Mouse (Mus musculus) stomach, postnatal 0 days (tissue): ENCODE results near the gene Asna1.

ENCODE experiments used
- CTCF ChIP-seq: IDR thresholded peaks from 2 replicates; pipeline ENCODE4 v1.5.1; 2016; ENCODE audit warnings: antibody characterized with exemption, low read depth, mild to moderate bottlenecking, moderate library complexity
- EP300 ChIP-seq: optimal IDR thresholded peaks from 2 replicates; pipeline ENCODE3; 2016; ENCODE audit warnings: antibody characterized with exemption

DNA sequence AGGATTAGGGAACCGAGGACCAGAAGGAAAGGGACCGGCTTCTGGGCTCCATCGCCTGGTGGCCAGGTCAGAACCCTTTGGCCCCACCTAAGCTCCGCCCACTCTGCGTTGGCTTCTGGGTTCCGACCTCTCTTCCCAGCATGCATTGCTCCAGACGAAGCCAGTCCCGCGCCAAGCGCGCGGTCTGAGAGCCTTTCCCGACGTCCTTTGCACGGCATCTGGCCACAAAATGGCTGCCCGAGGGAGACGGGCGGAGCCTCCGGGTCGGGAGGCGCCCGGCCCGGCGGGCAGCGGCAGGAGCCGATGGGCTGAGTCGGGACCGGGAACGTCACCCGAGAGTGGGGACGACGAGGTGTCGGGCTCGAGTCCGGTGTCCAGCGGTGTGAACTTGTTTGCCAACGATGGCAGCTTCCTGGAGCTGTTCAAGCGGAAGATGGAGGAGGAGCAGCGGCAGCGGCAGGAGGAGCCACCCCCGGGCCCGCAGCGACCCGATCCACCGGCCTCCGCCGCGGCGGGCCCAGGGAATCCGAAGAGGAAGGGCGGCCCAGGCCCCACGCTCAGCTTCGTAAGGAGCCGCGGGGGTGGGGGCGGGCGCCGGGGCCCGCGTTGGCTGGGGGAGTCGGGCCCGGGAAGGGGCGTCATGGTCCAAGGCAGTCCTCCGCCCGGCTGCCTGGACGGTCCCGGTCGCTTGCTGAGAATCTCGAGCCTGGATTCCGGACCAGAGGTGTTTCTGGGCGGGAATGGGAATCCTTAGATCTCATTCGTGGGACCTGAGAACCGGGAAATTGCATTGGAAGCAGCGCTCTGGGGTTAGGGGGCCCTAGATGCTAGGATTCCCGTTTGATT lies 1.8 kb upstream of the Asna1 start, which contains the start of gene Trir:
- TF ChIP-seq CTCF (no peak), EP300 (no peak)
